Mouse (Mus musculus) liver, adult 10 weeks (tissue): ENCODE data around the gene Hnrnpu. TPM values are rescaled to one million over a fixed set of nuclear protein-coding genes. Genes with fewer than 3 reads are reported as not detected.

Source experiments
- polyA plus RNA-seq: library from polyadenylated mRNA; stranded (reverse); fragments of 350-450 nt; fragmentation: Illumina TruSeq; extraction: RNeasy Lipid Tissue Mini Kit (QIAGEN cat#74804); gene quantifications from one replicate; pipeline ENCODE4 v1.2.3, GENCODE M21; 2014; ENCODE audit warnings: low read depth, low replicate concordance

The Hnrnpu gene
- 389 TPM for polyA plus RNA-seq

DNA sequence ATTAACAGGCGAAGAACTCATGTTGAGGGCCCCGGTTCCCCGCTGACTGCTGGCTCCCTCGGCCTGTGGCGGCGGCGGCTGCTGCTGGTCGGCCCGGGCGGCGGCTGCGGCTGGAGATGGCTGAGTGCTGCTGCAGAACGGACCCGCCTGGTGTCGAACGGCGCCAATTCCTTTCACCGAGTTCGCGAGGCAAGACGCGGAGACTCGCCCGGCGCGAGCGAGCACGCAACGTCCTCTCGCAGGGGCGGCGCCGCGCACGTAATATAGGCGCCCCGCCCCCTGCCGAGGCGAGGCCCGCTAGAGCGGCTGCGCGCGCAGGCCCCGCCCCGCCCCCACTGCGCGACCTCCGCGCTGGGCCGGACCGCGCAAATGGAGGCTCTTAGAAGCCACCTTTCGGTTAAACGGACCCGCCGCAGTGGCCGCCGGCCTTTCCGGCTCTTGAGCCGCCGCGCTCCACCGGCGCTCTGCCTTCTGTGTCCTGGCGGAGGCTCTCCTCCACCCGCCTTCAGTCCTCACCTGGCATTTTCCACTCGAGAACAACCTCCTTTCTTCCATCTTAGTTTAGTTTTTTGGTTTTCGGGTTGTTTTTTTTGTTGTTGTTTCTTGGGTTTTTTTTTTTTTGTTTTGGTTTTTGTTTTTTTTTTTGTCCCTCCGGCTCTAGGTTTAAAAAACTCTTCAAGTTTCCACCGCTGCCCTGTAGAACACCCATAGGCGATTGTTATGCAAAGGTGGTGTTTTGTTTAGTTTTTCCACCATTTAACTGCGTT lies at the start of gene Hnrnpu:
Gene Hnrnpu, minus strand, starts transcription at position 247 of the 767 bp plus-strand sequence.

DNA sequence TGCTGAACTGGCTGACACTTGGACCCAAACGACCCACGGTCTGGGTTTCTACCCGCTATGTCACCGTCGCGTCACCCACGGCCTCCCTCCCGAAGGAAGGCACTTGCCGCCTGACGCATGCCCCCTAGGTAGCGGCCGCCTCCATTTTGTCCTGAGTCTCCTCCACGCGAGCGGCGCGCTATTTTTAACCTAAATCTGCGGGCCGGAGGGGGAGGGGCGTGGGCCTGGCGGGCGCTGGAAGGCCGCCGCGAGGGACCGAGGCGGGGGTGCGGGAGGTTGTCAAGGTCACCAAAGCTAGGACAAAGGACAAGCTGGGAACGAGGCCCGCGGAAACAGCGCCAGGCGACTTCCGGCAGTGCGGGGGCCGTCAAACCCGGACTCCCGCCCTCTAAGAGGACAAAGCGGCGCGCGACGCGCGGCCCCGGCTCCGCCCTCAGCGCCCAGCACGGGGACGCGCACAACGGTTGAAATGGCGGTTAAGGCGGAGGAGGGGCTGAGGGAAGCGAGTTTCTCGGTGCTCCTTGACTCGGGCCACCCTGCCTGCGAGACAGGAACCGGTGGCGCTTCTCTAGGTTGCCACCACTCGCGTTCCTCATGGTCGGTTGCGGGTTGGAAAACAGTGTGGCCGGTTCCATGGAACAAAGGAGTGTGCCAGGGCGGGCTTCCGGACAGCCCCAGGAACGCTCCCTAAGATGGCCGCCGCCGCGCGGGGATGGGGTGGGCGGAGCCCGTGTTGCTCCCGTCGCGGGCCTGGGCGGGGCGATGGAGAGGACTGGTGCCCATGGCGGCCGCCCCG lies 19.0 kb downstream of the Hnrnpu start, which contains the start of gene Cox20:
Gene Cox20, plus strand, starts transcription at position 742 of the 796 bp plus-strand sequence.

Other genes starting within 250 kb of the Hnrnpu start
- gene Desi2, start 150.4 kb downstream of the Hnrnpu start, polyA plus RNA-seq: 26.9 TPM
- 299 TPM for gene Cox20, start 18.7 kb downstream of the Hnrnpu start, polyA plus RNA-seq
- 6.3 TPM for gene Efcab2, start 68.3 kb upstream of the Hnrnpu start, polyA plus RNA-seq
- gene Kif26b, start 191.3 kb upstream of the Hnrnpu start, polyA plus RNA-seq: 0.08 TPM